Mouse (Mus musculus): ENCODE data around the gene Col24a1.

DNA sequence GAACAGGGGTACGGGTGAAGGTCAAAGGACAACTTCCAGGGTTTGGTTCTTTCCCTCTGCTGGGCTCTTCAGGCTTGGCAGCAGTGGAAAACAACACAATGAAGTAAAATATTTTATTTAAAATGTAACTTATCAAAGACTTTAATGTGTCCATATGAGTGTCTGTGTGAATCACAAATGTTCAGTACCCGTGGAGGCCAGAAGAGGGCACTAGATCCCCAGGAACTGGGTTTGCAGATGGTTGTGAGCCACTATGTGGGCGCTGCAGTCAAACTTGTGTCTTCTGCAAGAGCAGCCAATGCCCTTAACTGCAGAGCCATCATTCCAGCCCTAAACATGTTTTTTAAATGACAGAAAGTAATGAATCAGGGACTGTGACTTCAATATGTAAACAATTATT is 115.8 kb downstream of the Col24a1 start:
- TF ChIP-seq CTCF (IDR thresholded peaks at IDR 0.05; ENCODE audit: low read depth, low read length) = peak; percentile 67
- TF ChIP-seq POLR2A (IDR thresholded peaks at IDR 0.05; ENCODE audit: extremely low read depth, insufficient read depth, low read length) = no peak

Data from liver, adult 2 months (tissue).